Mouse (Mus musculus): ENCODE results near the gene Slx4. TPM values are rescaled to one million over a fixed set of nuclear protein-coding genes. Genes with fewer than 3 reads are reported as not detected.

Slx4 gene
- total and polyA plus RNA-seq, 3 experiments = 24.3 to 35.2 TPM; not detected in 1

GRCm38 (mm10) chr16:4033971-4034370 is 30.4 kb upstream of the Slx4 start (continued):
- peak; percentile 77 for TF ChIP-seq TCF12 (IDR thresholded peaks at IDR 0.05; ENCODE audit: low read depth, low read length)

- TF ChIP-seq TCF12 (IDR thresholded peaks at IDR 0.05; ENCODE audit: low read depth, low read length) (peak; percentile 68), JUND (IDR thresholded peaks at IDR 0.05; ENCODE audit: low read depth, low read length) (peak; percentile 86; the same call in 1 of the 2 replicates), TAL1 (IDR thresholded peaks at IDR 0.05; ENCODE audit: low read length) (0 out of 2 replicates have a peak, but pooled peaks have one; percentile 4), MXI1 (IDR thresholded peaks at IDR 0.05; ENCODE audit: low read depth, low read length) (peak; percentile 61), ZC3H11A (IDR thresholded peaks at IDR 0.05; ENCODE audit: low read depth, low read length) (no peak), GATA1 (IDR thresholded peaks at IDR 0.05; ENCODE audit: low read depth, low read length) (peak; percentile 82), ETS1 (IDR thresholded peaks at IDR 0.05; ENCODE audit: low read depth, low read length) (peak; percentile 87), MAZ (IDR thresholded peaks at IDR 0.05; ENCODE audit: low read depth, low read length) (0 out of 2 replicates have a peak, but pooled peaks have one; percentile 34), SIN3A (IDR thresholded peaks at IDR 0.05; ENCODE audit: low read length) (no peak), EP300 (IDR thresholded peaks at IDR 0.05; ENCODE audit: low read depth in 1 of 2, low read length in 2 of 2) (peak; percentile 59 to 69), RCOR1 (IDR thresholded peaks at IDR 0.05; ENCODE audit: low read depth, low read length) (peak; percentile 79)
- Histone ChIP-seq H3K9ac (ENCODE audit: control insufficient read depth, low read depth, low read length, poor library complexity, severe bottlenecking) (no peak overlapping the region), H3K4me1 (ENCODE audit: control insufficient read depth in 1 of 2, insufficient read depth in 2 of 2, low read length in 2 of 2) (peaks cover 12 to 32% of the 10 kb centered on the region in 2 experiments), H3K79me2 (ENCODE audit: control insufficient read depth, insufficient read depth, low read length, poor library complexity) (no peaks in the 10 kb centered on the region), H3K9me3 (replicated peaks; ENCODE audit: insufficient read depth, low read length) (no peaks in the 10 kb centered on the region), H3K36me3 (ENCODE audit: control insufficient read depth in 1 of 2, insufficient read depth in 2 of 2, low read length in 2 of 2) (peaks cover 0 to 24% of the 10 kb centered on the region in 2 experiments; a peak in 2 of 4 replicates), H3K4me3 (ENCODE audit: control insufficient read depth in 1 of 2, insufficient read depth in 1 of 2, low read depth in 2 of 2, low read length in 2 of 2) (no peak overlapping the region), H3K27ac (ENCODE audit: control insufficient read depth, low read depth, low read length) (no peak overlapping the region; the same call in 1 of the 2 replicates), H3K27me3 (ENCODE audit: control insufficient read depth in 1 of 2, insufficient read depth in 2 of 2, low read length in 2 of 2) (no peaks in the 10 kb centered on the region)
- peak; percentile 80 for DNase-seq (ENCODE audit: low read depth, low spot score)
These were observed 28.8 kb upstream of the Slx4 start for GRCm38 (mm10) chr16:4032341-4032748.

- peaks cover 12 to 38% of the 10 kb centered on the region in 2 experiments for H3K4me1 ChIP-seq (ENCODE audit: control insufficient read depth in 1 of 2, insufficient read depth in 2 of 2, low read length in 2 of 2)
- no peak for DNase-seq (ENCODE audit: low read depth, low spot score)
- no peak overlapping the region for H3K4me3 ChIP-seq (ENCODE audit: control insufficient read depth in 1 of 2, insufficient read depth in 1 of 2, low read depth in 2 of 2, low read length in 2 of 2)
- no peaks in the 10 kb centered on the region for H3K79me2 ChIP-seq (ENCODE audit: control insufficient read depth, insufficient read depth, low read length, poor library complexity)
- no peaks in the 10 kb centered on the region for H3K27me3 ChIP-seq (ENCODE audit: control insufficient read depth in 1 of 2, insufficient read depth in 2 of 2, low read length in 2 of 2)
- H3K36me3 ChIP-seq (ENCODE audit: control insufficient read depth in 1 of 2, insufficient read depth in 2 of 2, low read length in 2 of 2) = peaks cover 0 to 27% of the 10 kb centered on the region in 2 experiments; a peak in 2 of 4 replicates
- no peak overlapping the region; the same call in 1 of the 2 replicates for H3K27ac ChIP-seq (ENCODE audit: control insufficient read depth, low read depth, low read length)
- H3K9ac ChIP-seq (ENCODE audit: control insufficient read depth, low read depth, low read length, poor library complexity, severe bottlenecking) = no peak overlapping the region
- TF ChIP-seq POLR2AphosphoS2 (IDR thresholded peaks at IDR 0.05; ENCODE audit: low read length) = no peak
- TF ChIP-seq BHLHE40 (IDR thresholded peaks at IDR 0.05; ENCODE audit: borderline replicate concordance, low read depth, low read length) = no peak
- TF ChIP-seq EP300 (IDR thresholded peaks at IDR 0.05; ENCODE audit: low read depth in 1 of 2, low read length in 2 of 2) = no peak
- no peak for TF ChIP-seq CHD1 (IDR thresholded peaks at IDR 0.05; ENCODE audit: low read depth, low read length)
- no peak for TF ChIP-seq ZNF384 (IDR thresholded peaks at IDR 0.05; ENCODE audit: low read depth, low read length)
- no peak for TF ChIP-seq MAX (IDR thresholded peaks at IDR 0.05; ENCODE audit: low read length)
- no peak for TF ChIP-seq ZC3H11A (IDR thresholded peaks at IDR 0.05; ENCODE audit: low read depth, low read length)
- TF ChIP-seq MAZ (IDR thresholded peaks at IDR 0.05; ENCODE audit: low read depth, low read length) = no peak
- no peak for TF ChIP-seq HCFC1 (IDR thresholded peaks at IDR 0.05; ENCODE audit: low read depth, low read length)
- TF ChIP-seq JUND (IDR thresholded peaks at IDR 0.05; ENCODE audit: low read depth, low read length) = no peak
- TF ChIP-seq MEF2A (IDR thresholded peaks at IDR 0.05; ENCODE audit: extremely low read depth, insufficient replicate concordance, low read depth, low read length, poor library complexity, severe bottlenecking) = no peak
- TF ChIP-seq ZKSCAN1 (IDR thresholded peaks at IDR 0.05; ENCODE audit: low read depth, low read length) = no peak
- TF ChIP-seq KAT2A (conservative IDR thresholded peaks at IDR 0.05; ENCODE audit: low read depth, low read length) = no peak
- no peaks in the 10 kb centered on the region for H3K9me3 ChIP-seq (replicated peaks; ENCODE audit: insufficient read depth, low read length)
These were observed 28.1 kb upstream of the Slx4 start for GRCm38 (mm10) chr16:4031441-4032274.

All from MEL (cell line).